Mouse (Mus musculus) CH12.LX (cell line): Measurements from ENCODE around the gene Rnf41. TPM values are rescaled to one million over a fixed set of nuclear protein-coding genes. Genes with fewer than 3 reads are reported as not detected.

Experiments
- DNase-seq: peaks from one replicate; pipeline ENCODE4 v3.0.0-alpha.2; 2013; ENCODE audit errors: extremely low read depth
- H3K27ac ChIP-seq: 2 replicates; pipeline ENCODE4 v1.5.1; 2012; ENCODE audit warnings: low read depth, mild to moderate bottlenecking, control low read depth, moderate library complexity; ENCODE audit not compliant: insufficient read depth
- H3K27me3 ChIP-seq: replicated peaks from 2 replicates; pipeline ENCODE3; 2012; ENCODE audit warnings: inconsistent platforms
- H3K36me3 ChIP-seq, 2 experiments: replicated peaks in 1 of 2; 2 replicates each; pipeline versions ENCODE3 to v1.6.1; 2012; ENCODE audit warnings: inconsistent platforms in 1 of 2, low read length in 1 of 2, mild to moderate bottlenecking in 1 of 2, mixed read lengths in 1 of 2, moderate library complexity in 1 of 2; ENCODE audit not compliant: control insufficient read depth in 1 of 2, insufficient read depth in 1 of 2
- H3K4me1 ChIP-seq, 2 experiments: 2 replicates each; pipeline ENCODE4 v1.6.1; 2012; ENCODE audit warnings: inconsistent platforms in 1 of 2, moderate library complexity in 1 of 2; ENCODE audit not compliant: insufficient read depth in 2 of 2, control insufficient read depth in 1 of 2
- H3K4me2 ChIP-seq: 2 replicates; pipeline ENCODE4 v1.6.1; 2012; ENCODE audit warnings: low read depth, mild to moderate bottlenecking, control low read depth; ENCODE audit not compliant: poor library complexity, insufficient read depth, severe bottlenecking
- H3K4me3 ChIP-seq, 3 experiments: fragments of 150-350 bp in 1 of 3; sonication (generic) in 1 of 3; replicated peaks in 1 of 3; 2 replicates each; pipeline versions ENCODE3 to v1.5.1; 2011 to 2012; ENCODE audit warnings: low read depth in 2 of 3, low read length in 2 of 3, mild to moderate bottlenecking in 2 of 3, moderate library complexity in 2 of 3, control low read depth in 1 of 3, improper control_type of control experiment in 1 of 3, inconsistent platforms in 1 of 3, mixed read lengths in 1 of 3; ENCODE audit not compliant: poor library complexity in 1 of 3
- H3K79me2 ChIP-seq: replicated peaks from 2 replicates; pipeline ENCODE4 v1.6.1; 2012; ENCODE audit warnings: mild to moderate bottlenecking, moderate library complexity; ENCODE audit not compliant: control insufficient read depth, poor library complexity, insufficient read depth, severe bottlenecking; ENCODE audit errors: extremely low read depth
- H3K9ac ChIP-seq: 2 replicates; pipeline ENCODE4 v1.6.1; 2012; ENCODE audit warnings: low read depth, mild to moderate bottlenecking, control low read depth, moderate library complexity; ENCODE audit not compliant: insufficient read depth
- H3K9me3 ChIP-seq: replicated peaks from 2 replicates; pipeline ENCODE3; 2012; ENCODE audit warnings: low read length, inconsistent platforms, mixed read lengths
- CHD1 ChIP-seq: IDR thresholded peaks from 2 replicates; pipeline ENCODE4 v1.6.1; 2012; ENCODE audit warnings: low read depth, low read length, improper control_type of control experiment, inconsistent platforms
- E2F4 ChIP-seq: IDR thresholded peaks from 2 replicates; pipeline ENCODE4 v1.6.1; 2011; ENCODE audit warnings: low read depth, low read length, improper control_type of control experiment; ENCODE audit not compliant: insufficient replicate concordance
- ELF1 ChIP-seq: IDR thresholded peaks from 2 replicates; pipeline ENCODE4 v1.6.1; 2014; ENCODE audit warnings: low read depth, mild to moderate bottlenecking, inconsistent platforms, low read length, improper control_type of control experiment
- EP300 ChIP-seq: IDR thresholded peaks from 2 replicates; pipeline ENCODE4 v1.6.1; 2011; ENCODE audit warnings: low read length, improper control_type of control experiment
- ETS1 ChIP-seq: conservative IDR thresholded peaks from 2 replicates; pipeline ENCODE4 v1.6.1; 2012; ENCODE audit warnings: low read depth, mild to moderate bottlenecking, inconsistent platforms, low read length, improper control_type of control experiment, moderate library complexity
- HCFC1 ChIP-seq: IDR thresholded peaks from 2 replicates; pipeline ENCODE4 v1.6.1; 2012; ENCODE audit warnings: low read depth, mild to moderate bottlenecking, inconsistent platforms, low read length, improper control_type of control experiment
- IRF4 ChIP-seq: IDR thresholded peaks from 2 replicates; pipeline ENCODE4 v1.6.1; 2014; ENCODE audit warnings: low read depth, mild to moderate bottlenecking, inconsistent platforms, low read length, improper control_type of control experiment
- JUND ChIP-seq: conservative IDR thresholded peaks from 2 replicates; pipeline ENCODE4 v1.6.1; 2011; ENCODE audit warnings: low read depth, low read length, improper control_type of control experiment
- MAFK ChIP-seq: IDR thresholded peaks from 2 replicates; pipeline ENCODE4 v1.6.1; 2011; ENCODE audit warnings: low read length, improper control_type of control experiment; ENCODE audit not compliant: insufficient replicate concordance
- MAZ ChIP-seq: IDR thresholded peaks from 2 replicates; pipeline ENCODE4 v1.6.1; 2012; ENCODE audit warnings: low read depth, mild to moderate bottlenecking, inconsistent platforms, low read length, improper control_type of control experiment, moderate library complexity
- NRF1 ChIP-seq: IDR thresholded peaks from 2 replicates; pipeline ENCODE4 v1.6.1; 2014; ENCODE audit warnings: low read depth, mild to moderate bottlenecking, inconsistent platforms, low read length, improper control_type of control experiment, moderate library complexity
- PAX5 ChIP-seq: IDR thresholded peaks from 2 replicates; pipeline ENCODE4 v1.6.1; 2012; ENCODE audit warnings: low read length, inconsistent platforms, mixed read lengths
- POLR2AphosphoS2 ChIP-seq: IDR thresholded peaks from 2 replicates; pipeline ENCODE4 v1.6.1; 2011; ENCODE audit warnings: low read depth, low read length, improper control_type of control experiment
- RCOR1 ChIP-seq: conservative IDR thresholded peaks from 2 replicates; pipeline ENCODE4 v1.6.1; 2012; ENCODE audit warnings: low read depth, mild to moderate bottlenecking, inconsistent platforms, low read length, improper control_type of control experiment
- SIN3A ChIP-seq: IDR thresholded peaks from 2 replicates; pipeline ENCODE4 v1.6.1; 2012; ENCODE audit warnings: low read length, improper control_type of control experiment, inconsistent platforms
- SMC3 ChIP-seq: IDR thresholded peaks from 2 replicates; pipeline ENCODE4 v1.6.1; 2011; ENCODE audit warnings: low read depth, low read length, improper control_type of control experiment
- TBP ChIP-seq: conservative IDR thresholded peaks from 2 replicates; pipeline ENCODE4 v1.6.1; 2011; ENCODE audit warnings: low read depth, low read length, improper control_type of control experiment
- TCF12 ChIP-seq: IDR thresholded peaks from 2 replicates; pipeline ENCODE4 v1.6.1; 2014; ENCODE audit warnings: low read depth, mild to moderate bottlenecking, inconsistent platforms, low read length, improper control_type of control experiment
- USF1 ChIP-seq: IDR thresholded peaks from 2 replicates; pipeline ENCODE4 v1.6.1; 2014; ENCODE audit warnings: low read depth, mild to moderate bottlenecking, inconsistent platforms, low read length, improper control_type of control experiment
- USF2 ChIP-seq: conservative IDR thresholded peaks from 2 replicates; pipeline ENCODE4 v1.6.1; 2011; ENCODE audit warnings: low read depth, low read length, improper control_type of control experiment
- ZC3H11A ChIP-seq: IDR thresholded peaks from 2 replicates; pipeline ENCODE4 v1.6.1; 2012; ENCODE audit warnings: low read depth, mild to moderate bottlenecking, inconsistent platforms, low read length, improper control_type of control experiment
- ZKSCAN1 ChIP-seq: IDR thresholded peaks from 2 replicates; pipeline ENCODE4 v1.6.1; 2012; ENCODE audit warnings: low read depth, inconsistent platforms, low read length, improper control_type of control experiment, borderline replicate concordance
- dilution Hi-C: fragments of 300-500 bp; cut with MboI; formaldehyde crosslinking; loops from 2 replicates; pipeline ENCODE4 v1.14.3; 2020; ENCODE audit warnings: low sequenced_read_pairs; ENCODE audit not compliant: extremely low pct_unique_long_range_greater_than_20kb, extremely low pct_ligation_motif_present
- in situ Hi-C: fragments of 300-500 bp; cut with MboI; formaldehyde crosslinking; loops from 3 replicates; pipeline ENCODE4 v1.14.3; 2019; ENCODE audit warnings: low sequenced_read_pairs, low pct_ligation_motif_present, low pct_unique_long_range_greater_than_20kb, mixed read lengths
- polyA plus RNA-seq: library from polyadenylated mRNA; unstranded; fragments of >175 nt; gene quantifications from 2 replicates; pipeline ENCODE4 v1.2.1, GENCODE M21; 2012; ENCODE audit warnings: low read depth; ENCODE audit not compliant: insufficient read length
- total RNA-seq, 2 experiments: library from RNA; depleted of rRNA; stranded (reverse); fragments of 300-350 nt in 1 of 2; fragments of >200 nt in 1 of 2; gene quantifications; 2 replicates each; pipeline ENCODE4 v1.2.3; 2012 to 2014

Gene Rnf41
- total and polyA plus RNA-seq, 3 experiments, result 15.3 to 19.9 (median 17.4) TPM

DNA sequence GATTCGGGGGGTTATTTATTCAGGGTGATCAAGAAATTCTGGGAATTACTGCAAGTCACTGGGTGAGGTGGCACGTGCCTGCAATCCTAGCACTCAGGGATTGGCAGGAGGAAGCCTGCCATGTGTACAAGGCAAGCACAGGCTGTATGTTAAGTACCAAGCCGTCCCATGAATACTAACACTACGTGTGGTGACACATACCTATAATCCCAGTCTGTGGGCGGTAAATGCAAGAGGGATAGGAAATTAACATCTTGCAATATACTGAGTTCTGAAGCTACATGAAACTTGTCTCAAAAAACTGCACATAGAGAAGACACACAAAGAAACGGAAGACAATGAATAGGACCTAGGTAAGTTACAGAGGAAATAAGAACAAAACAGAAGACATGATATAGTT is 39.6 kb downstream of the Rnf41 start:
- H3K9ac ChIP-seq, result no peak overlapping the region
- H3K9me3 ChIP-seq, result no peaks in the 10 kb centered on the region
- H3K79me2 ChIP-seq, result no peaks in the 10 kb centered on the region
- no peak overlapping the region for H3K4me2 ChIP-seq
- TF ChIP-seq USF1 (no peak), E2F4 (no peak), EP300 (no peak), TCF12 (no peak), NRF1 (no peak), CHD1 (no peak), ZC3H11A (no peak), ETS1 (no peak), PAX5 (no peak), RCOR1 (no peak), USF2 (no peak), SMC3 (no peak), TBP (no peak), MAZ (no peak), IRF4 (no peak), SIN3A (no peak), HCFC1 (no peak), JUND (no peak), ZKSCAN1 (no peak)
- in situ Hi-C loops (no loop called here), dilution Hi-C loops (no loop called here)
- H3K36me3 ChIP-seq, result no peaks in the 10 kb centered on the region
- no peak for DNase-seq
- H3K27me3 ChIP-seq, result no peaks in the 10 kb centered on the region
- peaks cover 0 to 7% of the 10 kb centered on the region in 2 experiments; a peak in 2 of 4 replicates for H3K4me1 ChIP-seq
- H3K27ac ChIP-seq, result no peak overlapping the region
- H3K4me3 ChIP-seq, result no peak overlapping the region

DNA sequence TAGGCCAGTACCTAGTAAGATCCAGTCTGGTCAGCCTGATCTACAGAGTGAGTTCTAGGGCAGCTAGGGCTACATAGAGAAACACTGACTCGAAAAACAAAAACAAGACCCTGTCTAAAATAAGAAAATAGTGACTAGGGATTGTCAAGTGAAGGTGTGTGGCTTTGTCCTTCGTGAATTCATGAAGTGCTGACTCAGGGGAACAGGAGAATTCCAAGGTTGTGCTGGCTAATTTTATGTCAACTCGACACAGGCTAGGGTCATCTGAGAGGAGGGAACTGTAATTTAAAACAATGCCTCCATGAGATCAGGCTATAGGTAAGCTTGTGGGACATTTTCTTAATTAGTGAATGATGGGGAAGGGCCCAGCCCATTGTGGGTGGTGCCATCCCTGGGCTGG is 43.0 kb downstream of the Rnf41 start:
- no peak for DNase-seq
- Histone ChIP-seq H3K4me3 (no peak overlapping the region), H3K36me3 (no peaks in the 10 kb centered on the region), H3K4me1 (peaks cover 0 to 15% of the 10 kb centered on the region in 2 experiments; a peak in 2 of 4 replicates), H3K9me3 (no peaks in the 10 kb centered on the region), H3K4me2 (no peak overlapping the region), H3K27me3 (no peaks in the 10 kb centered on the region), H3K9ac (no peak overlapping the region), H3K79me2 (peaks cover under 1% of the 10 kb centered on the region), H3K27ac (no peak overlapping the region)
- in situ Hi-C loops, result no loop called here
- no peak for TF ChIP-seq ELF1
- peak; percentile 64; the same call in 1 of the 2 replicates for TF ChIP-seq MAFK
- no peak for TF ChIP-seq POLR2AphosphoS2
- no peak for TF ChIP-seq IRF4
- dilution Hi-C loops, result no loop called here
